Mouse (Mus musculus): ENCODE measurements around the gene Sgsm2. TPM values are rescaled to one million over a fixed set of nuclear protein-coding genes. Genes with fewer than 3 reads are reported as not detected.

Sgsm2 gene
- total RNA-seq, 2 experiments from 2014 or later, result 19.0 to 22.4 TPM

DNA sequence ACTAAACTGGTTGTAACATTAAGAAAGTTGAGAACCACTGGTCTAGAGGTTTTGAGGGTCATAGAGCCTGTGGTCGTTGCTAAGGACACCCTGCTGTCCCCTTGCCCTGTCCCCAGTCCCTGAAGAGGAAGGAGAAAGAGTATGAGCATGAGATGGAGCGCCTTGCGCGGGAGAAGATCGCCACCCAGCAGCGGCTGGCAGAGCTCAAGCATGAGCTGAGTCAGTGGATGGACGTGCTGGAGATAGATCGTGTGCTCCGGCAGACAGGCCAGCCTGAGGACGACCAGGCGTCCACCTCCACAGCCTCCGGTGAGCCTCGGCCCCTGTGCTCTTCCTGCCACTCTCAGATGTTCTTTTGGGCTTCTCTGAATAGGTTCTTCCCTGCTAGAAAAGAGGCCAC is 54.8 kb downstream of the Sgsm2 start:
- peak in 1 of 2 experiments; percentile 8 for DNase-seq

- DNase-seq, result peak; percentile 73
These were observed 55.5 kb downstream of the Sgsm2 start for GRCm38 (mm10) chr11:74841366-74841765.

DNA sequence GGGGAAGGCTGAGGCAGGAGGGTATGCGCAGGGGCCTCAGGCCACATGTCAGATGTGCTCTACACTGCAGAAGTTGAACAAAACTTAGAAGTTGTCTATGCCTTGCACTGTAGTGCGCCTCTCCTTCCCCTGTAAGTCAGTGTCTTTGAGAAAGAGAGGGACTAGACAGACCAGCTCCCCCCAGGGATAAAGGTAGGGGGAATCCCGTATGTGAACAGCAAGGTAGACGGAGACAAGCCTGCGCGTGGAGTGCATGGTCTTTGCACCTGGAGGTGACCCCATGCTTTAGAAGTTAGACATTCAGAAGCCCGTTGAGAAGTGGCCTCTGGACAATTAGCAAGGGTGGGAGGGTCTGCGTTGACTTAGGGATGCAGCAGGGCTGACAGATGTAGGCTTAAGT is 56.1 kb downstream of the Sgsm2 start:
- DNase-seq, result no peak

- DNase-seq, result no peak
These were observed 56.8 kb downstream of the Sgsm2 start for GRCm38 (mm10) chr11:74839860-74840715.

- peak; percentile 53 to 71 for DNase-seq
These were observed 57.9 kb downstream of the Sgsm2 start for GRCm38 (mm10) chr11:74838971-74839370.

DNA sequence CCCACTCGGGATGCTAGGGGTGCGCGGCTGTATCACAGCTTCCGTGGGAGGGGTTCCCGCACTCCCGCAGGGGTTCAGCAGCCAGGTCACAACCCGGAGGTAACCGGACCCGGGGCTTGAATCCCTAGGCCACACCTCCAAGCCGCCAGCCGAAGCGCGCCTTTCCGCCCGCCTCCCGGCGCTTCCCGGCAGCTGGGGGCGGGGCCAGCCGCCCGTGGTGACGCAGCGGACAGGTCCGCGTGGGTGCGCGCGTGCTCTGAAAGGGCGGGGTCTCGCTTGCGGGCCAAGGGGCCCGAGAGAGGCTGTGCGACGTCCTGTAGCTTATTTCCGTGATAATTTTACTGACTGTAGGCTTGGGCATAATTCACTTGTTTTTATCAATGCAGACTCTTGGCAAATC is 58.4 kb downstream of the Sgsm2 start:
- DNase-seq, result peak; percentile 96 to 97

DNA sequence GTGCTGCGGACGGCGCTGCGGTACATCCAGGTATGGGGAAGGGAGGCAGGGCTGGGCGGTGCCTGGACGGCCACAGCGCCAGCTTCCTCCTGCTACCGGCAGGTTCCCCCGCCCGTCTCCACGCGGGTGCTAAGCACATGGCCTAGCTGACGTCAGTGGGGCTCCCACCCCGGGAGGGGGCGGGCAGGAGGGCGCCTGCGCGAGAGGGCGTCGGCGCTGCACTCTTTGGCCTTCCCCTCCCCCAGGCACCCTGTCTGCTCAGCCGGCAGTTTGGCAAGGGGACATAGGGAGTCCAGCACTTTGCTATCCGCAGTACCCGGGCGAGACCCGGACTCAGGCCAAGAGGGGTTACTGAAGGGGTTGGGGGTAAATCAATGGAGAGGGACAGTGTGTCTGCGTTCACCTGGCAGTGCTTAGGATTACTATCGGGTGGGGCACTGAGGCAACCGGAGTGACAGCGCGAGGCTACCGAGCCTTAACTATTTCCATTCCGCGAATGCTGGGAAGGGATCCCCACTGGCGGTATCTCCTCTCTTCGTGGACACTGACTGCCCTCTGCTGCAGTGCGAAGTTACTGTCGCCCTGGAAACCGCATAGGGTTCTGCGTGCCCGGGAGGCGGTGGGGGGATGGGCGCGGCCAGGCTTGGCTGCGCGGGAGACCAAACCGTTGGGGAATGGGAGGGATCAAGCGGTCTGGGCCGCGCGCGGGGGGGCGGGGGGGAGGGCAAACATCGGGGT is 59.0 kb downstream of the Sgsm2 start:
- peak; percentile 97 to 98 for DNase-seq

DNA sequence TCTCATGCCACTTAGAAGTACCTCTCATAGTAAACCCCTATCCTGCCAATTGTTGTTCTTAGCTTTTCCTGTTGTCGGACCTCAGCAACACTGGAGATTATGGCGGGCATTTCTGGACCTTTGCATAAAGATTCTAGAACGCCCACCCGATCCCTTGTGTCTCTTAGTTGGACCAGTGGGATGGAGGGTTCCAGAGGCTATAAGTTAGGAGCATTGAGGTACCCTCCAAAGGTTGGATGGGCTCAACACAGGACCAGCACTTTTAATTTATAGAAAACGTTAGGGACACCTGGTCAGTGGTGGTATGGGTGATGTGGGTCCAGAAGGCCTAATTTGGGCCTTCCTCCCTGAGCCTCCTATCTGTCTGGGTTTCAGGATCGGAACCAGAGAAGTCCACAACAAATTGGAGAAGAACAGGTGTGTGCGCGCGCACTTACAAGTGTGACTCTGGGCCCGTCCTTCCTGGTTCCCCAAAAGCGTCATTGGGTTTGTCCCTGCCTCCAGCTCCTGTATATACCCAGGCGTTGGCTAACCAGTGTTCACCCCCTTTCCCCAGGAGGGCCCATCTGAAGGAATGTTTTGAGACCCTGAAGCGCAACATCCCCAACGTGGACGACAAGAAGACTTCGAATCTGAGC is 59.7 kb downstream of the Sgsm2 start:
- DNase-seq, result no peak

DNA sequence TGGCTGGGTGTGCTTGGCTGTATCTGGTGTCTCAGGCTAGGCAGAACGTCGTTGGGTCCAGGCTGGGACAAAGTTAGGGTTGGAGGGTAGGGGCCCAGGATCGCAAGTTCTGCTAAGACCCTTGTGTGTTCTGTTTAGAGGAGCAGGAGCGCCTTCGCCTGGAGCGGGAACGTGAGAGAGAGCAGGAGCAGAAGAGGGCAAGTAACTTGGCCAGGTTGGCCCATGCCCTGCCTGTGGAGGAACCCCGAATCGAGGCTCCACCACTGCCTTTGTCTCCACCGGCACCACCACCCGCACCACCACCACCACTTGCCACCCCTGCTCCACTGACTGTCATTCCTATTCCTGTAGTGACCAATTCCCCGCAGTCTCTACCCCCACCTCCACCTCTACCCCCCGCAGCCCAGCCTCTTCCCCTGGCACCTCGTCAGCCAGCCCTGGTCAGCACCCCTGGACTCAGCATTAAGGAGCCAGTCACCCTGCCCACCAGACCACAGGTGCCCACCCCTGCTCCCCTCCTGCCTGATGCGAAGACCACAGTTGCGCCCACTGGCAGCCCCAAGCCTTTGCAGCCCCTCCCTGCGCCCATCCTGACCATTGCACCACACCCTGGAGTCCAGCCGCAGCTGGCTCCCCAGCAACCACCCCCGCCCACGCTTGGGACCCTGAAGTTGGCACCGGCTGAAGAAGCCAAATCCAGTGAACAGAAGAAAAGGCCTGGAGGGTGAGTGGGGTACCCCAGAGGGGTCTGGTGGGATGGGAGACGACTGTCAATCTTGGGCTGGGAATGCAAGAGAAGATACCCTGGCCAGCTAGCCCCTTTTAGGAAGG is 60.4 kb downstream of the Sgsm2 start:
- no peak for DNase-seq

- DNase-seq, result no peak
These were observed 61.2 kb downstream of the Sgsm2 start for GRCm38 (mm10) chr11:74835593-74836224.

DNA sequence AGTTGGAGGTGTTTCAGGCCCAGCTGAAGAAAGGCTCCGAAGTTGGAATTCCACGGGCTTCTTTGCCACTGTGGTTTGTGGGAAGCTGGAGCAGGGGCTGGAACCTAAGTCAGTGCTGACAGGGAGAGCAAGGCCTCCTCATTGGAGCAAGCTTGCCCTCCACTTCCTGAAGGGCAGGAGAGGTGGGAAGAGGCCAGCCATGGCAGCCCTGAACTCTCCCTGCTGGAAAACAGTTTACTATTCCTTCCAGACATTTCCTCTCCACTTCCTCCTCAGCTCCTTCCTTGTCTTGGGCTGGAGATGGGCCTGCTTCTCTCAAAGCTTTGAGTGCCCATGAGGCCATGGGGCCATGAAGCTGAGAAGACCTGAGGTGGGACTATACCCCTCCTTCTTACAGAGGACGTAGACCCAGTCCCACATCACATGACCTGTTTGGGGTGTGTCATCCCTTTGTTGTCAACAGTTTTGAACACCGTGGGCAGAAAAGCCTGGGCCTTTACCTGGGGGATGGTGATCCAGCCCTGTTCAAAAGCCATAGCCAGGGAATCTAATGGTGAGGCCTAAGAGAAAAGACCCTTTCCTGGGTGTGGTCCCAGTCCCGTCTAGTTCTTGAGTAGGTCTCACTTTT is 62.1 kb downstream of the Sgsm2 start:
- DNase-seq, result no peak

GRCm38 (mm10) chr11:74834359-74834638 is 62.6 kb downstream of the Sgsm2 start:
- no peak for DNase-seq

DNA sequence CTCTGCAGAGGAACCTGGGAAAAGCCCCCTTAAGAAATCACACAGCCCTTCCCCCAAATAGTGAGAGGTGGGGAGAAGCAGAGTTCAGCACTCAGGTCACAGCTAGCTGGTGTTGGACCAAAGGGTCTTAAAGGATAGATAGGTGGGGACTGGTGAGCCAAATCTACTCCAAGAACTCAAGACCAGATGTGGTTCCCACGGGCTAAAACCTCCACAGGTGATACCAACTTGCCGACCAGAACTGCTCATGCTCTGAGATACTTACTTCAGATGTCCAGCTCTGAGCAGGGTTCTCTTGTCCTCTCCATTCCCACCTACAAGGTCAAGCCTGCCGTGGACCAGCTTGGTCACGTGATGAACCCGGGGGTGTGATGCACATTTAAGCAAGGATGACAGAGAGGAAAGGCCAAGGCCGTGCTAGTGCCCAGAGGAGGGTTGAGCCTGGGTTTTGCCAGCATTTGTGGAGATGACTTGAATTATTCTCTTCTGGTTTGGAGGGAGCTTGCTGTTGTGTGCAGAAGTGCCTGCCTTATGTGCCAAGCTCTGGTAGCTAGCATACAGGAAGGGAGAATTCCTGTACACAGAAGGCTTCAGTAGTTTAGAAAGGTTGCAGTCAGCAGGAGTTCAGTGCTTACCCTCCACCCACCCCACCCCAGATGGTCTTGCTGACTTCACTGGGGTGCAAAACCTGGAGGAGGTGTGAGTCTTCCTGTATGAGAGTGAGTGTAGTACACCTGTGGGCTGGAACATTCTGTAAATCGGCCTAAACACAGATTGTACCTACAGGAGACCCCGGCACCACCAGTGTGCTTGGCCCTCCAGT is 63.1 kb downstream of the Sgsm2 start:
- peak; percentile 82 to 88 for DNase-seq

DNA sequence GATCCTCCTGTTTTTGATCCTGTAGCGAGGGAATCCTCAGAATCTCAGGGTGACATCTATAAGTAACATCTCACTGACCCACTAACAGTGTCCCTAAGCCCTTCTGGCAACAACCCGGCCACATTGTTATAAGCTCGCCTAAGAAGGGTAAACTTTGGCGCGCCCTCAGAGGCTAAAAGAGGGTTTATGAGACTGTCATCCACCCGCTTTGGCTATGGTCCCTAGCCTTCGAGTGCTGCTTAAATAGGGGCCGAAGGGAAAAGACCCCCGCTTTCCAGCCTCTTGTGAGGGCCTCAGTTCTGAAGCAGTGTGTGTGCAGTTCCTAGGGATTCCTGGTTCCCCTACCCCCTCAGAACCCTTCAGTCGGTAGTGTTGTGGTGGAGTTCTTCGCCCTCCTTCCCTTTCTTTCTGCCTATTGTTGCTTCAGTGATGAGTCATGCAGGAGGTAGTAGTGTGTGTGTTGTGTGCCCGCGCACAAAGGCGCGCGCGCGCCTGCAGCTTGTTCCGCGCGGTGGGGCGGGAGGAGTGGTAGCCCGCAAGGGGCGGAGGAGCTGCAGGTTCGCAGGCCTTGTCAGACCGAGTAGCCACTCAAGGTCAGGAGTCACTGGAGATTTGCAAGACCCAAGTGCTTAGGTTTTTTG is 64.2 kb downstream of the Sgsm2 start:
- DNase-seq, result peak; percentile 81 to 84

- DNase-seq, result peak; percentile 100
These were observed 65.0 kb downstream of the Sgsm2 start for GRCm38 (mm10) chr11:74831606-74832451.

DNA sequence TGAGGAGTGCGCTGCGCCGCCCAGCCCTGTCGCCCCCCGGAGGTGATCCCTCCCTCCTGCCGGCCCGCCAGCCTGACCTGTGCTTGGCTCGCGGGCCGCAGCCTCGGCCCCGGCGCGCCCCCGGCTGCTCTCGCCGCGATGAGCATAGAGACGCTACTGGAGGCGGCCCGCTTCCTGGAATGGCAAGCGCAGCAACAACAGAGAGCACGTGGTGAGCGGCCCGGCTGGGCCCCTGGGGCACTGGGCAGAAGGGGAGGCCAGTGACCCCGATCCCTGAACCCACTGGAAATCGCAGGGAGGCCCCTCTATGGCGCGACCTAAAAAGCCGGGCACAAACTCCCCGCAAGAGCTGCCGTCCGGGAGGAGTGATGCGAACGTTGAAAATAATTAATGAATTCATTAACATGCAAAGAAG is 65.7 kb downstream of the Sgsm2 start:
- DNase-seq, result peak; percentile 61 to 77

GRCm38 (mm10) chr11:74830256-74831161 is 66.4 kb downstream of the Sgsm2 start, which contains the start of gene Mnt:
Gene Mnt, plus strand, starts transcription at chr11:74830920.
- DNase-seq, result peak; percentile 99

GRCm38 (mm10) chr11:74829812-74830211 is 67.0 kb downstream of the Sgsm2 start:
- peak; percentile 89 to 92 for DNase-seq
